Mouse (Mus musculus) mouse trophoblast stem cell (cell line): ENCODE results near the gene Zdhhc24.

Experiments used
- in situ Hi-C, 2 experiments: fragments of 300-500 bp; cut with MseI, MboI; formaldehyde crosslinking; loops; 2 replicates in 1 of 2; 3 replicates in 1 of 2; pipeline ENCODE4 v1.15.1; 2025

Zdhhc24 gene

GRCm38 (mm10) chr19:4877785-4878184 lies 683 bp upstream of the Zdhhc24 start, which contains the start of gene Actn3:
Actn3 (minus strand) TSS chr19:4877909.
- in situ Hi-C loops, result no loop called here

- in situ Hi-C loops, result no loop called here
Observed at GRCm38 (mm10) chr19:4879324-4879703, 846 bp downstream of the Zdhhc24 start.

DNA sequence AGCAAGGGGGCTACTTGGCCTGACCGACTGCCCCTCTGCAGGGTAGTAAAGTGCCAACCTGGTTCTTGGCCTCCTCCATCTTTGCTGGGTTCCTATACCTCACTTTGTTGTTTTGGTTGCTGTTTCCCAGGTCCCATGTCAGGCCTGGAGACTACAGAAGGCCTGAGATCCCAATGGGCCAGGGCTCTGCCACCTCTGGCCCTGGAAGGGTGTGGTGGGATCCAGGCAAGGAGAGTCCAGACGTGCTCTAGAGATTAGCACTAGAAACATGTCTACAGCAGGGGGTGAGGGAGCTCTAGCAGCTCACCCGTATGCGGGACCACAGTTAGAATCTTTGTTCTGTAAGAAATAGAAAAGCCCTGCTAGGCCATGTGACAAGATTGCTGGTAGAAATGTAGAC lies 5.5 kb downstream of the Zdhhc24 start:
- in situ Hi-C loops, result no loop called here

DNA sequence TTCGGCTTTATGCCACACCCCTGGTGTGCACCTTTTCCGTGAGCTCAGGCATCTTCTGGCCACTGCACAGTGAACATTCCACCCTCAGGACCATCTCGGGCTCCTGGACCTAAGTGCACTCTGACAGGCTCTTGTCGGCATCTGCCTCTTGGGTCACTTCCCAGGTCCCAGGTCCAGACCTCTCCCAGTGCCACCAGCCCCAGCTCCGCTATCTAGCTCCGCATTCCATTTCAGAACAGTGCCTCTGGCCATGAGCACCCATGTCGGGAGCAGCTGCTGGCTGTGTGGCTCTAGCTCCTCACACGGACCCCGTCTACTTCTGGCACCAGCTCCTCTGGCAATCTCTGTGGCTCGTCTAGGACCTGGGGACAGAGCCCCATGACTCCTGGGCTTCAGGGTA lies 11.3 kb downstream of the Zdhhc24 start:
- in situ Hi-C loops, result no loop called here

GRCm38 (mm10) chr19:4891798-4892197 lies 13.3 kb downstream of the Zdhhc24 start:
- in situ Hi-C loops, result no loop called here

GRCm38 (mm10) chr19:4896780-4897520 lies 18.5 kb downstream of the Zdhhc24 start:
- in situ Hi-C loops, result no loop called here

- in situ Hi-C loops, result no loop called here
Observed at GRCm38 (mm10) chr19:4898972-4899371, 20.5 kb downstream of the Zdhhc24 start.

GRCm38 (mm10) chr19:4899888-4900287 lies 21.4 kb downstream of the Zdhhc24 start:
- in situ Hi-C loops, result no loop called here

GRCm38 (mm10) chr19:4905979-4906794 lies 27.7 kb downstream of the Zdhhc24 start, which contains the start of gene Bbs1:
Bbs1 (minus strand) TSS chr19:4906628.
- in situ Hi-C loops, result no loop called here

GRCm38 (mm10) chr19:4908107-4908506 lies 29.6 kb downstream of the Zdhhc24 start:
- in situ Hi-C loops, result no loop called here

- in situ Hi-C loops, result no loop called here
Observed at GRCm38 (mm10) chr19:4909376-4909775, 30.9 kb downstream of the Zdhhc24 start.

DNA sequence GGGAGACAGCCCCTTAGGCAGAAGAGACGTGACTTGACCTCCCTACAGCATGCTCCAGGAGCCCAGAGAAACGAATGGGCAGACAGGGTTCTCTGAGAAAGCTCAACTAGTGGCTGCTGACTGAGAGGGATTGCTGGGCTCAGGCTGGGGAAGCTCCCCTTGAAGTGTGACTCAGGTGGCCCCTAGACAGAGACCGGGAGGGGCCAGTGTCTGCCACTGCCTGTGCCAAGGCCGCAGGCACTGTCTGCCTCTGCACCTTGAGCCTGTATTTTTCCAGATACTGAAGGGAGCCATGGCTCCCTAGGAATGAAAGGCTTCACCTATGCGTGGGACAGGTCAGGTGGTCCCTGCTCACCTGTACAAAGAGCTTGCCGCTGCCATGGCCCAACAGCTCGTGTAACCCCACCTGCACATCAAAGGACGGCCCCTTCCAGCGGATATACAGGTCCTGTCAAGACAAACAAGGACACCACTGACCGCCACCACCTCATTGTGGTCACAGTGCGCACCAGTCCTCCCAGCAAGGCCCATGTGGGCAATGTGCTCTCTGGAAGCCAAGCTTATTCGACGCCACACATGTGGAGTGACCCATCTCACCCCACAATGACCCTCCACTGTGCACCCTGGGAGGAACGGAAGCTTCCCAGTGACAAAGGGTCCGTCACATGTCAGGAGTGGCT lies 37.6 kb downstream of the Zdhhc24 start:
- in situ Hi-C loops, result no loop called here

- in situ Hi-C loops, result no loop called here
Observed at GRCm38 (mm10) chr19:4916827-4917226, 38.4 kb downstream of the Zdhhc24 start.

- in situ Hi-C loops, result no loop called here
Observed at GRCm38 (mm10) chr19:4919652-4920051, 41.2 kb downstream of the Zdhhc24 start.

- in situ Hi-C loops, result no loop called here
Observed at GRCm38 (mm10) chr19:4925121-4925860, 46.8 kb downstream of the Zdhhc24 start.

GRCm38 (mm10) chr19:4927904-4928531 lies 49.5 kb downstream of the Zdhhc24 start, which contains the start of gene Dpp3:
Dpp3 (minus strand) TSS chr19:4928287.
- in situ Hi-C loops, result no loop called here

GRCm38 (mm10) chr19:4928781-4929180 lies 50.3 kb downstream of the Zdhhc24 start:
- in situ Hi-C loops, result no loop called here
